Mouse (Mus musculus) cerebellum, adult 9-11 months (tissue): ENCODE measurements around the gene Ydjc.
"Not testable (repeated sequence)": the region's sequence is repeated elsewhere in the genome, so short reads cannot be mapped to it uniquely, and the experiment has no call there.

Experiments
- DNase-seq: peaks from one replicate; pipeline ENCODE4 v3.0.0; 2022

Ydjc gene

GRCm38 (mm10) chr16:17165478-17165877 lies 21.1 kb downstream of the Ydjc start:
- not testable (repeated sequence) for DNase-seq

GRCm38 (mm10) chr16:17167179-17167578 lies 22.8 kb downstream of the Ydjc start:
- DNase-seq = no peak

GRCm38 (mm10) chr16:17168049-17168448 lies 23.6 kb downstream of the Ydjc start:
- no peak for DNase-seq

GRCm38 (mm10) chr16:17175765-17176164 lies 31.3 kb downstream of the Ydjc start:
- DNase-seq = no peak

GRCm38 (mm10) chr16:17177623-17178170 lies 33.3 kb downstream of the Ydjc start:
- no peak for DNase-seq

GRCm38 (mm10) chr16:17179706-17180105 lies 35.3 kb downstream of the Ydjc start:
- no peak for DNase-seq

GRCm38 (mm10) chr16:17181382-17181781 lies 37.0 kb downstream of the Ydjc start:
- no peak for DNase-seq

GRCm38 (mm10) chr16:17182136-17182535 lies 37.7 kb downstream of the Ydjc start:
- DNase-seq = no peak

- DNase-seq = no peak
These were observed 38.6 kb downstream of the Ydjc start for GRCm38 (mm10) chr16:17183003-17183402.

- DNase-seq = no peak
These were observed 41.1 kb downstream of the Ydjc start for GRCm38 (mm10) chr16:17185475-17185874.

- DNase-seq = no peak
These were observed 49.4 kb downstream of the Ydjc start for GRCm38 (mm10) chr16:17193823-17194222.

- no peak for DNase-seq
These were observed 55.9 kb downstream of the Ydjc start for GRCm38 (mm10) chr16:17200121-17200952.

- DNase-seq = peak; percentile 86
These were observed 56.7 kb downstream of the Ydjc start for GRCm38 (mm10) chr16:17200953-17201707.

GRCm38 (mm10) chr16:17201977-17202376 lies 57.6 kb downstream of the Ydjc start:
- DNase-seq = no peak

GRCm38 (mm10) chr16:17202549-17202948 lies 58.1 kb downstream of the Ydjc start, which contains the start of gene Ube2l3:
Gene Ube2l3 (minus strand): TSS chr16:17202649.
- no peak for DNase-seq

GRCm38 (mm10) chr16:17204990-17205389 lies 60.6 kb downstream of the Ydjc start:
- peak; percentile 33 for DNase-seq

- peak; percentile 78 for DNase-seq
These were observed 64.3 kb downstream of the Ydjc start, which contains the start of gene Rimbp3 for GRCm38 (mm10) chr16:17208389-17209361. Gene Rimbp3 (plus strand): TSS chr16:17208603.

GRCm38 (mm10) chr16:17209404-17209960 lies 65.1 kb downstream of the Ydjc start:
- no peak for DNase-seq
